Mouse (Mus musculus) limb, embryonic 10.5 days (tissue): Measurements from ENCODE around the gene Mark3. TPM values are rescaled to one million over a fixed set of nuclear protein-coding genes. Genes with fewer than 3 reads are reported as not detected.
A peak's percentile ranks its signal among the peaks of the same experiment; 100 is the strongest.

Experiments
- DNase-seq: peaks from one replicate; pipeline ENCODE4 v3.0.0-alpha.2; 2017; ENCODE audit warnings: low spot score
- H3K27ac ChIP-seq: fragments of 300-500 bp; sonication (generic); 2 replicates; pipeline ENCODE4 v1.5.1; 2016; ENCODE audit warnings: mild to moderate bottlenecking
- H3K27me3 ChIP-seq: fragments of 300-500 bp; sonication (generic); 2 replicates; pipeline ENCODE4 v1.6.1; 2016; ENCODE audit warnings: low read depth, mild to moderate bottlenecking; ENCODE audit not compliant: poor library complexity, severe bottlenecking
- H3K36me3 ChIP-seq: fragments of 300-500 bp; sonication (generic); 2 replicates; pipeline ENCODE4 v1.6.1; 2016; ENCODE audit warnings: mild to moderate bottlenecking, moderate library complexity
- H3K4me1 ChIP-seq: fragments of 300-500 bp; sonication (generic); 2 replicates; pipeline ENCODE4 v1.6.1; 2016
- H3K4me3 ChIP-seq: fragments of 300-500 bp; sonication (generic); 2 replicates; pipeline ENCODE4 v1.5.1; 2016; ENCODE audit warnings: mild to moderate bottlenecking, moderate library complexity
- H3K9me3 ChIP-seq: fragments of 300-500 bp; sonication (generic); replicated peaks from 2 replicates; pipeline ENCODE4 v1.6.1; 2016; ENCODE audit warnings: mild to moderate bottlenecking
- WGBS: fragments of 180-500 bp; shearing (Covaris S2); methylation state at CpG from one replicate; pipeline ENCODE4 v1.1.7; 2016; 5-methylcytosine and 5-hydroxymethylcytosine counted together
- polyA plus RNA-seq: library from polyadenylated mRNA; unstranded; fragments of >200 nt; fragmentation: Nextera tagmentation; extraction: Ambion mirVana; gene quantifications from 2 replicates; pipeline ENCODE4 v1.2.1, GENCODE M21; 2016

Gene Mark3
- polyA plus RNA-seq, 1 experiment from 2014 or later = 50.6 TPM

GRCm38 (mm10) chr12:111665041-111665880 is 90.9 kb downstream of the Mark3 start:
- Histone ChIP-seq H3K27me3 (peaks cover 18% of the 10 kb centered on the region), H3K4me3 (no peak overlapping the region), H3K36me3 (peaks cover 25% of the 10 kb centered on the region), H3K9me3 (no peaks in the 10 kb centered on the region), H3K27ac (no peak overlapping the region), H3K4me1 (peaks cover 29% of the 10 kb centered on the region)
- 84% methylated on average over 13 of the region's 13 CpGs for WGBS
- no peak for DNase-seq

- 78% methylated on average over 13 of the region's 13 CpGs for WGBS
- peaks cover 40% of the 10 kb centered on the region for H3K4me1 ChIP-seq
- no peak for DNase-seq
- H3K4me3 ChIP-seq = no peak overlapping the region
- no peaks in the 10 kb centered on the region for H3K9me3 ChIP-seq
- peaks cover 29% of the 10 kb centered on the region for H3K27me3 ChIP-seq
- peaks cover 15% of the 10 kb centered on the region for H3K36me3 ChIP-seq
- H3K27ac ChIP-seq = no peak overlapping the region
Observed at GRCm38 (mm10) chr12:111666380-111666779, 92.1 kb downstream of the Mark3 start.

GRCm38 (mm10) chr12:111667421-111667820 is 93.1 kb downstream of the Mark3 start:
- Histone ChIP-seq H3K36me3 (peaks cover 6% of the 10 kb centered on the region; the same call in 1 of the 2 replicates), H3K27me3 (peaks cover 40% of the 10 kb centered on the region), H3K4me3 (no peak overlapping the region), H3K27ac (no peak overlapping the region), H3K4me1 (peaks cover 51% of the 10 kb centered on the region), H3K9me3 (no peaks in the 10 kb centered on the region)
- 91% methylated on average over 5 of the region's 5 CpGs for WGBS
- DNase-seq = no peak

GRCm38 (mm10) chr12:111668457-111668912 is 94.2 kb downstream of the Mark3 start:
- Histone ChIP-seq H3K4me3 (peak overlapping the region; percentile 42), H3K36me3 (peaks cover 5% of the 10 kb centered on the region; the same call in 1 of the 2 replicates), H3K9me3 (no peaks in the 10 kb centered on the region), H3K27ac (peak overlapping the region; percentile 67), H3K27me3 (peaks cover 50% of the 10 kb centered on the region), H3K4me1 (peaks cover 58% of the 10 kb centered on the region)
- WGBS = under 1% methylated on average over 8 of the region's 8 CpGs
- peak; percentile 96 for DNase-seq

- WGBS = 64% methylated on average over 23 of the region's 23 CpGs
- peaks cover 57% of the 10 kb centered on the region for H3K27me3 ChIP-seq
- H3K27ac ChIP-seq = peak overlapping the region; percentile 67
- 0 out of 2 replicates have a peak, but pooled peaks cover 2% of the 10 kb centered on the region for H3K36me3 ChIP-seq
- no peak for DNase-seq
- H3K4me1 ChIP-seq = peaks cover 51% of the 10 kb centered on the region
- no peaks in the 10 kb centered on the region for H3K9me3 ChIP-seq
- peak overlapping the region; percentile 42 for H3K4me3 ChIP-seq
Observed at GRCm38 (mm10) chr12:111669000-111669788, 94.9 kb downstream of the Mark3 start.

GRCm38 (mm10) chr12:111669961-111670360 is 95.6 kb downstream of the Mark3 start:
- H3K4me3 ChIP-seq = peak overlapping the region; percentile 58
- no peak for DNase-seq
- H3K9me3 ChIP-seq = no peaks in the 10 kb centered on the region
- 51% methylated on average over 8 of the region's 8 CpGs for WGBS
- H3K27me3 ChIP-seq = peaks cover 64% of the 10 kb centered on the region
- peaks cover 48% of the 10 kb centered on the region for H3K4me1 ChIP-seq
- no peak overlapping the region for H3K27ac ChIP-seq
- H3K36me3 ChIP-seq = no peaks in the 10 kb centered on the region

GRCm38 (mm10) chr12:111670371-111670971 is 96.1 kb downstream of the Mark3 start:
- no peak for DNase-seq
- peaks cover 48% of the 10 kb centered on the region for H3K4me1 ChIP-seq
- no peaks in the 10 kb centered on the region for H3K9me3 ChIP-seq
- no peak overlapping the region for H3K27ac ChIP-seq
- peak overlapping the region; percentile 58 for H3K4me3 ChIP-seq
- peaks cover 69% of the 10 kb centered on the region for H3K27me3 ChIP-seq
- H3K36me3 ChIP-seq = no peaks in the 10 kb centered on the region
- 2% methylated on average over 28 of the region's 29 CpGs for WGBS

- Histone ChIP-seq H3K27ac (no peak overlapping the region), H3K36me3 (no peaks in the 10 kb centered on the region)
- 1% methylated on average over 35 of the region's 35 CpGs for WGBS
Observed at GRCm38 (mm10) chr12:111670976-111671375, 96.7 kb downstream of the Mark3 start.

GRCm38 (mm10) chr12:111671431-111671902 is 97.1 kb downstream of the Mark3 start:
- Histone ChIP-seq H3K36me3 (no peaks in the 10 kb centered on the region), H3K9me3 (no peaks in the 10 kb centered on the region), H3K4me1 (peaks cover 48% of the 10 kb centered on the region), H3K27ac (peak overlapping the region; percentile 63; the same call in 1 of the 2 replicates), H3K4me3 (peak overlapping the region; percentile 58), H3K27me3 (peaks cover 76% of the 10 kb centered on the region)
- WGBS = under 1% methylated on average over 34 of the region's 34 CpGs
- peak; percentile 68 for DNase-seq

More at GRCm38 (mm10) chr12:111670976-111671375, 96.7 kb downstream of the Mark3 start:
- H3K4me3 ChIP-seq = peak overlapping the region; percentile 58
- H3K9me3 ChIP-seq = no peaks in the 10 kb centered on the region
- peaks cover 48% of the 10 kb centered on the region for H3K4me1 ChIP-seq
- H3K27me3 ChIP-seq = peaks cover 74% of the 10 kb centered on the region
- DNase-seq = peak; percentile 60

GRCm38 (mm10) chr12:111672176-111672575 is 97.9 kb downstream of the Mark3 start, which contains the start of gene Ckb:
Ckb (minus strand) TSS chr12:111672338.
- WGBS = under 1% methylated on average over 31 of the region's 31 CpGs
- Histone ChIP-seq H3K36me3 (no peaks in the 10 kb centered on the region), H3K27ac (peak within 1 kb of the TSS; percentile 63), H3K4me1 (peaks cover 51% of the 10 kb centered on the region), H3K27me3 (peaks cover 76% of the 10 kb centered on the region), H3K9me3 (no peaks in the 10 kb centered on the region), H3K4me3 (peak within 1 kb of the TSS; percentile 58)
- DNase-seq = peak; percentile 80

- Histone ChIP-seq H3K9me3 (no peaks in the 10 kb centered on the region), H3K27ac (peak overlapping the region; percentile 63), H3K36me3 (no peaks in the 10 kb centered on the region), H3K4me3 (peak overlapping the region; percentile 58), H3K4me1 (peaks cover 55% of the 10 kb centered on the region), H3K27me3 (peaks cover 76% of the 10 kb centered on the region)
- no peak for DNase-seq
- WGBS = 14% methylated on average over 12 of the region's 12 CpGs
Observed at GRCm38 (mm10) chr12:111672581-111672980, 98.3 kb downstream of the Mark3 start.

- Histone ChIP-seq H3K4me1 (peaks cover 54% of the 10 kb centered on the region), H3K27ac (no peak overlapping the region), H3K27me3 (peaks cover 61% of the 10 kb centered on the region), H3K36me3 (0 out of 2 replicates have a peak, but pooled peaks cover under 1% of the 10 kb centered on the region), H3K9me3 (no peaks in the 10 kb centered on the region), H3K4me3 (no peak overlapping the region)
- 78% methylated on average over 2 of the region's 2 CpGs for WGBS
- DNase-seq = no peak
Observed at GRCm38 (mm10) chr12:111674850-111675486, 100.6 kb downstream of the Mark3 start.
